Mouse (Mus musculus) cortical plate, adult 2 months (tissue): ENCODE data around the gene Magi3. TPM values are rescaled to one million over a fixed set of nuclear protein-coding genes. Genes with fewer than 3 reads are reported as not detected.

ENCODE experiments used
- H3K27ac ChIP-seq: fragments of 200-500 bp; 2 replicates; pipeline ENCODE4 v1.5.1; 2012; ENCODE audit warnings: low read length, control low read depth, inconsistent platforms; ENCODE audit not compliant: insufficient read depth
- H3K4me1 ChIP-seq: fragments of 200-500 bp; 2 replicates; pipeline ENCODE4 v1.6.1; 2011; ENCODE audit warnings: low read length; ENCODE audit not compliant: control insufficient read depth, insufficient read depth
- H3K4me3 ChIP-seq: fragments of 200-500 bp; 2 replicates; pipeline ENCODE4 v1.5.1; 2011; ENCODE audit warnings: mild to moderate bottlenecking, low read length, control low read depth; ENCODE audit not compliant: insufficient read depth
- CTCF ChIP-seq: fragments of 200-500 bp; IDR thresholded peaks from 2 replicates; pipeline ENCODE4 v1.5.1; 2011; ENCODE audit warnings: mild to moderate bottlenecking, control low read depth, low read length; ENCODE audit not compliant: insufficient read depth; ENCODE audit errors: extremely low read depth
- POLR2A ChIP-seq: fragments of 200-500 bp; IDR thresholded peaks from 2 replicates; pipeline ENCODE4 v1.6.1; 2011; ENCODE audit warnings: mild to moderate bottlenecking, low read length, control low read depth; ENCODE audit not compliant: insufficient read depth; ENCODE audit errors: extremely low read depth
- polyA plus RNA-seq: library from polyadenylated mRNA; depleted of rRNA; stranded (reverse); fragments of >200 nt; gene quantifications from 2 replicates; pipeline ENCODE4 v1.2.3, GENCODE M21; 2012

Magi3 gene
- polyA plus RNA-seq, 1 experiment: 21.2 TPM

DNA sequence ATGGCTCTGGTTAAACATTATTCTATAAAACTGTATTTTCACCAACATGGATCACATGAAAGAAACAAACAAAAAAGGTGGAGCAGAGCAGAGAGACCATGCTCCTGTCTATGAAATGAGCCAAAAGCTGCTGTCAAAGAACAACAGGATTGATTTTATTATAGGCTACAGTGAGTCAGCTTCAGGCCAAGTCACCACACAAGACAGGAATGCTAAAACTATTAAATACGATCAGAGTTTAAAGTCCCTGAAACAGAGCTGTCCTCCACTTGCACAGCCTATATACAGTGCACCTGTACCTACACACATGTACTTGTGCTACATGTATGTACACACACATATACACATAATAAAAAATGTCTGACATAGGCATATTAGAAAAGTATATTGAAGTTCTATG, 138.1 kb downstream of the Magi3 start:
- Histone ChIP-seq H3K27ac (no peak overlapping the region), H3K4me1 (no peaks in the 10 kb centered on the region), H3K4me3 (no peak overlapping the region)
- TF ChIP-seq POLR2A (no peak), CTCF (no peak)

DNA sequence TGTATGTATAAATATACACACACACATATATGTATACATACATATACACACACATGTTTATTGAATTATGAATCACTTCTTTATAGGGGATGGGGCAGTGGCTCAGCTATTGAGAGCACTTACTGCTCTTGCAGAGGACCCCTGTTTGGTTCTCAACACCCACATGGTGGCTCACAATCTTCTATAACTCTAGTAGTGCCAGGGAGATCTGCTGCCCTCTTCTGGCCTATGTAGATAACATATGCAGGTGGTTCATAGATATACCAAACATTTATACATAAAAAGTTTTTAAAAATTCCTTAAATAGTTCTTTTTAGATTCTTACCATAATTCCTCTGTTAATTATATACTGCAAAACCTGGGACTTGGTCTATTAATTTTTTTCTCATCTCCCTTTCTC, 141.4 kb downstream of the Magi3 start:
- H3K4me1 ChIP-seq: no peaks in the 10 kb centered on the region
- H3K4me3 ChIP-seq: no peak overlapping the region
- no peak overlapping the region for H3K27ac ChIP-seq
- TF ChIP-seq CTCF: no peak
- no peak for TF ChIP-seq POLR2A

DNA sequence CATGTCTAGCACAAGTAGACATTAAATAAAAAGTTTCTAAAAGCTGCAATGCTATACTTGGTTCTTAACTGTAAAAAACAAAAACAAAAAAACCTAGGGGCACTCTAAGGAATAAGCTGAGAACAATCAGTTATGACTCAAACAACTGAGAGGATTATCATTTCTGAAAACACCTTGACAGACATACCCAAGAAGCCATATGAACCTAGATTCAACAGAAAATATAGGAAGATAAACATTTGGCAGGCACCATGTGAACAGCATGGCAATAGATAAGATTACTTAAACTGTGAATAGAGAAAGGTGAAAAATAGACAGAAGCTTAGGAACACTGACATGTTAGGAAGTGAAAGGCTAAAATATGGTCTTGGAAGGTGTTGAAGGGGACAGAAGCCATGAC, 150.8 kb downstream of the Magi3 start:
- Histone ChIP-seq H3K27ac (no peak overlapping the region), H3K4me3 (no peak overlapping the region), H3K4me1 (no peaks in the 10 kb centered on the region)
- TF ChIP-seq POLR2A (no peak), CTCF (no peak)

DNA sequence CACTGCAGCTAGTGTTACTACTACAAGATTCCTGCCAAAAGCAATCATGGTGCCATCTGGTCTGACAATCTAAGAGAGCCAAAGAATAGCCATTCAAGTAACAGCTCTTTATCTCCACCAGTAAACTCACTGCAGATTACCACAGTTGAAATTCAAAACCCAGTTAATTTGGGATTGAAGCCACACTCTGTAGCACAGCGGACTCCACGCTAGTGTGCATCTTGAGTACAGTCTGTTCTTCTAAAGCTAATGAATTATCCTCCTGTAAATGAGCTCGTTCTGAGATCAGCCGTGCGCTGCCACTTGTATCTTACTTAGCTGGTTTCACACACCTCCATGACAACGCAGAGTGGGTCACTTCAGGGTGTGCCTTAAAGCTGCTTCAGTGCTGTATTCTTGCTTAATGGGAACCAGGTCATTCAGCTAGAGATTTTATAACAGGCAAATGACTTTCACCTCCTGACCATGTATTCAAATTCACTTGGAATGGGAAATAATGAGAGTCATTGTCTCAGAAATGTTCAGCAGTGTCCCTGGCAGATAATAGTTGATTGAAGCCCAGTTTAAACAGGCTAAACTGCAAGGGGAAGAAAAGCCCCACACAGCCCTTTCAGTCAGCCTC, 161.1 kb downstream of the Magi3 start:
- TF ChIP-seq CTCF (no peak), POLR2A (no peak)
- no peak overlapping the region for H3K4me3 ChIP-seq
- no peak overlapping the region for H3K27ac ChIP-seq
- no peaks in the 10 kb centered on the region for H3K4me1 ChIP-seq

GRCm38 (mm10) chr3:104032747-104033146, 187.4 kb downstream of the Magi3 start:
- Histone ChIP-seq H3K27ac (no peak overlapping the region), H3K4me3 (no peak overlapping the region), H3K4me1 (no peaks in the 10 kb centered on the region)
- TF ChIP-seq CTCF: no peak
- TF ChIP-seq POLR2A: no peak

DNA sequence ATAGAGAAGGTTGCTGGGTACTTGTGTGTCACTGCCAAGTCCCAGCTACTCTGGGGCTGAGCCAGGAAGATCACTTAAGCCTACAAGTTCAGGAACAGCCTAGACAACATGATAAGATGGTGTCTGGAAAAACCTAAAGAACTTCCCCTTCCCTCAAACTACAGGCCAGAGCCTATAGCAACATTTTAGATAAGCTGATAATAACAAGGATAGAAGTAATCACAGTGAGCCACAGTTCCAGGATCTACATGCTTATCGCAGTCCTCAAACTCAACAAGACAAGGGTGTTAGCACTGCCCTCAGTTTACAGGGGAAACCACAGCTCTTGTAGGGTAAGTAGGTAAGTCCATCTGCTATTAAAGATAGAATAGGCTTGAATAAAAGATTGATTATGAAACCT, 188.1 kb downstream of the Magi3 start:
- Histone ChIP-seq H3K27ac (no peak overlapping the region), H3K4me3 (no peak overlapping the region), H3K4me1 (no peaks in the 10 kb centered on the region)
- TF ChIP-seq POLR2A (no peak), CTCF (no peak)

GRCm38 (mm10) chr3:104026938-104027337, 193.2 kb downstream of the Magi3 start:
- TF ChIP-seq POLR2A: no peak
- TF ChIP-seq CTCF: no peak
- no peak overlapping the region for H3K27ac ChIP-seq
- no peaks in the 10 kb centered on the region for H3K4me1 ChIP-seq
- H3K4me3 ChIP-seq: no peak overlapping the region

DNA sequence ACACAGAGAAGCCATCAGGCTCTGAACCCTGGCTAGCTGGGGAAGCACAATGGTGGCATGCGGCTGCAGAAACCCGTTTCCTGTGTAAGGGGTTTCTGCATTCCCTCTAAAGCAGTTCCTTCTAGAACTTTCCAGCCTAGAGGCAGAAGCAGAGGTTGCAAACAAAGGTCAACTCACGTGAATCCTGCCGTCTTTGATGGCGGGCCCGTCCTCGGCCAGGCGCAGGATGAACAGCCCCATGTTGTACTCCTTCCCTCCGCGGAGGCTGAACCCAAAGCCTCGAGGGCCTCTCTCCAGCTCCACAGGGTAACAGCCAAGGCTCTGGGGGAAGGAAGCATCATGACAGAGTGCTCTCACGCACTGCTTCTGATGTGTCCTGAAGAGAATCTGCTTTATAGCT, 200.1 kb downstream of the Magi3 start:
- H3K4me3 ChIP-seq: no peak overlapping the region
- H3K27ac ChIP-seq: no peak overlapping the region
- no peaks in the 10 kb centered on the region for H3K4me1 ChIP-seq
- TF ChIP-seq CTCF (no peak), POLR2A (no peak)

DNA sequence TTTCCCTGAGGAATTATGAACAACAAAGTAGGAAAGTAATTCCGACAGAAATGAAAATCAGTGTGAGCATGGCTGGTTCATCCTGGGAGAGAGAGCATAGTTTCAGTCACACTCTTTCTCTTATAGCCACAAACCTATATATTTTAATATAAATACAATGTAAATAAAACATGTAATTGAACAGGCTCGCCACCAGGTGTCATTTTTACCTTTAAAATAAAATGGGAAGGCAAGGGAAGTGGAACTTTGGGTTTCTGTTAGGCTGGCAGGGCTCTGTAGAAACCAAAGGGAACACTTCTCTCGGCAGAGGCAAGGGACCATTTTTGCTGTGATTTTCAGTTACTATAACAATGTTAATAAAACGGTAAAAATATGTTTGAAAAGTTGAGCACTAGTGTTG, 200.7 kb downstream of the Magi3 start:
- Histone ChIP-seq H3K4me3 (no peak overlapping the region), H3K4me1 (no peaks in the 10 kb centered on the region), H3K27ac (no peak overlapping the region)
- TF ChIP-seq POLR2A (no peak), CTCF (no peak)

GRCm38 (mm10) chr3:104017931-104018330, 202.2 kb downstream of the Magi3 start:
- H3K4me1 ChIP-seq: no peaks in the 10 kb centered on the region
- no peak for TF ChIP-seq CTCF
- no peak for TF ChIP-seq POLR2A
- H3K4me3 ChIP-seq: no peak overlapping the region
- H3K27ac ChIP-seq: no peak overlapping the region

DNA sequence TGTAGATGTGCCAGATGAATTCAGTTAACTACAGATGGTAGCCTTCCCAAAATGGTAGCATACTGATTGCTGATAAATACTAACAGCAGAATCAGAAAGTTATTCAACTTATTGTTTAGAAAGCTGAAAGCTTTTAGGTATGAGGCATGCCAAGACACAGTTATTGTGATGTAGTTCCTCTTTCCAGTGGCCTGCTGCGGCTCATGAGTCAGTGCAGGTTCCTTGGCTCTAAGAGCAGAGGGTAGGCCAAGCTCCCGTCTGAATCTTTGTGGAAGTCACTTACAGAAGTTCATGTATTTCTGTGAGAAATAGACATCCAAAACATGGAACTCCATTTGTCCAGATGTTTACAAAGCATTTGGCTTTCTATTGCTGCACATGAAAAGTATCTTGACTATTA, 208.2 kb downstream of the Magi3 start:
- Histone ChIP-seq H3K4me3 (no peak overlapping the region), H3K4me1 (peaks cover 2% of the 10 kb centered on the region; the same call in 1 of the 2 replicates), H3K27ac (no peak overlapping the region)
- no peak for TF ChIP-seq POLR2A
- TF ChIP-seq CTCF: no peak
